Mouse (Mus musculus) ES-Bruce4 (cell line): ENCODE results near the gene Cdkal1.

Experiments used
- CTCF ChIP-seq: IDR thresholded peaks from one replicate; pipeline ENCODE4 v1.8.1; 2011; ENCODE audit warnings: low read depth, low read length
- POLR2A ChIP-seq: IDR thresholded peaks from one replicate; pipeline ENCODE4 v1.8.1; 2011; ENCODE audit warnings: low read length; ENCODE audit not compliant: insufficient read depth

DNA sequence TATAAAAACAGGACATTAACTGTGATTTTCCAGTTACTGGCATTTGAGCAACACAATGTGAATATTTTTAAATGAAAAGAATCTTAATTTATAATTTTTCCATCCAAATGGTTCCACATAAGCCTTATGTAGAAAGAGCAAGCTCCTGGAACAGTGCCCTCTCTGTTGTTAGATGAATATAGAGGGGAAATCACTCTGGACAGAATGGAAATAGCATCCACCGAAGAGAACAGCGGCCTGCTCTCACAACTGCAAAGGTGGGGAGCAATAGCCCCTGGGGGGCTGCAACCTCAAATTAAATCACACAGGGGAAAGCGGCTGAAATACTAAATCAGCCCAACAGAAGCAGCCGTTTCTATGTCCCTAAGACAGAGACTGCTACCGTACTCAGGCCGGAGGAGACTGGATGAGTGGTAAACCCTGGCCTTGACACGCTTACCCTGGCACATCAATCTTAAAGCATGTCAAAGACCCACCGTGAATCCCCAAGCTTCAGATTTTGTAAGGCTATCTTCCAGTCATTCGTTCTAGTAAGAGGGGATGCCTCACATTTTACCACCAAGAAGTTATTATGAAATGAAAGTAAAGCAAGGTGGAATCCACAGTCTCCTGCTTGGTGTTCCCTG lies 300.2 kb downstream of the Cdkal1 start:
- no peak for TF ChIP-seq POLR2A
- TF ChIP-seq CTCF: no peak
